Mouse (Mus musculus): Measurements from ENCODE around the gene Garnl3. TPM values are rescaled to one million over a fixed set of nuclear protein-coding genes. Genes with fewer than 3 reads are reported as not detected.
A peak's percentile ranks its signal among the peaks of the same experiment; 100 is the strongest.

Garnl3 gene
- total and polyA plus RNA-seq, 2 experiments from 2014 or later: 56.1 to 96.9 TPM

GRCm38 (mm10) chr2:32969326-32969725 is 162.1 kb downstream of the Garnl3 start:
- no peak overlapping the region for H3K27ac ChIP-seq
- DNase-seq (ENCODE audit: low spot score) (no peak), ATAC-seq (no peak)
- no peak for TF ChIP-seq CTCF (IDR thresholded peaks at IDR 0.05; ENCODE audit: low read depth)
- no peak overlapping the region for H3K4me3 ChIP-seq (ENCODE audit: low read length)
- H3K4me2 ChIP-seq (ENCODE audit: low read depth, low read length): no peak overlapping the region
- H3K27me3 ChIP-seq (ENCODE audit: insufficient read depth, low read length): no peaks in the 10 kb centered on the region
- H3K36me3 ChIP-seq (ENCODE audit: insufficient read depth, low read length): peaks cover 21% of the 10 kb centered on the region
- H3K9ac ChIP-seq (replicated peaks; ENCODE audit: low read length): no peak overlapping the region
- no peaks in the 10 kb centered on the region for H3K9me3 ChIP-seq (ENCODE audit: low read length)
- 86% methylated on average over 8 of the region's 8 CpGs for WGBS
- peaks cover 8% of the 10 kb centered on the region for H3K4me1 ChIP-seq (ENCODE audit: insufficient read depth, low read length)

- ATAC-seq: no peak
- Histone ChIP-seq H3K4me2 (ENCODE audit: low read depth, low read length) (peak overlapping the region; percentile 81), H3K9me3 (ENCODE audit: low read length) (no peaks in the 10 kb centered on the region), H3K27ac (peak overlapping the region; percentile 98), H3K9ac (replicated peaks; ENCODE audit: low read length) (peak overlapping the region; percentile 70; the same call in 1 of the 2 replicates), H3K27me3 (ENCODE audit: insufficient read depth, low read length) (no peaks in the 10 kb centered on the region), H3K4me1 (ENCODE audit: insufficient read depth, low read length) (peaks cover 8% of the 10 kb centered on the region), H3K4me3 (ENCODE audit: low read length) (no peak overlapping the region), H3K36me3 (ENCODE audit: insufficient read depth, low read length) (peaks cover 19% of the 10 kb centered on the region)
- WGBS: 69% methylated on average over 9 of the region's 9 CpGs
- DNase-seq (ENCODE audit: low spot score): no peak
- TF ChIP-seq CTCF (IDR thresholded peaks at IDR 0.05; ENCODE audit: low read depth): no peak
These were observed 163.3 kb downstream of the Garnl3 start for GRCm38 (mm10) chr2:32968024-32968614.

- peak overlapping the region; percentile 57 for H3K4me3 ChIP-seq (ENCODE audit: low read length)
- H3K9me3 ChIP-seq (ENCODE audit: low read length): no peaks in the 10 kb centered on the region
- peak; percentile 93 for ATAC-seq
- peak; percentile 72 for TF ChIP-seq CTCF (IDR thresholded peaks at IDR 0.05; ENCODE audit: low read depth)
- DNase-seq (ENCODE audit: low spot score): peak; percentile 96
- peak overlapping the region; percentile 70 for H3K9ac ChIP-seq (replicated peaks; ENCODE audit: low read length)
- peak overlapping the region; percentile 81 for H3K4me2 ChIP-seq (ENCODE audit: low read depth, low read length)
- H3K4me1 ChIP-seq (ENCODE audit: insufficient read depth, low read length): peaks cover 10% of the 10 kb centered on the region
- H3K36me3 ChIP-seq (ENCODE audit: insufficient read depth, low read length): peaks cover 14% of the 10 kb centered on the region
- H3K27ac ChIP-seq: peak overlapping the region; percentile 98
- under 1% methylated on average over 55 of the region's 55 CpGs for WGBS
- no peaks in the 10 kb centered on the region for H3K27me3 ChIP-seq (ENCODE audit: insufficient read depth, low read length)
These were observed 164.5 kb downstream of the Garnl3 start for GRCm38 (mm10) chr2:32966689-32967631.

- H3K4me2 ChIP-seq (ENCODE audit: low read depth, low read length): peak overlapping the region; percentile 81
- 12% methylated on average over 13 of the region's 13 CpGs for WGBS
- H3K36me3 ChIP-seq (ENCODE audit: insufficient read depth, low read length): peaks cover 14% of the 10 kb centered on the region
- peak; percentile 50; the same call in 1 of the 2 replicates for ATAC-seq
- no peak for DNase-seq (ENCODE audit: low spot score)
- no peak for TF ChIP-seq CTCF (IDR thresholded peaks at IDR 0.05; ENCODE audit: low read depth)
- peak overlapping the region; percentile 98 for H3K27ac ChIP-seq
- peaks cover 13% of the 10 kb centered on the region for H3K4me1 ChIP-seq (ENCODE audit: insufficient read depth, low read length)
- no peaks in the 10 kb centered on the region for H3K27me3 ChIP-seq (ENCODE audit: insufficient read depth, low read length)
- peak overlapping the region; percentile 70 for H3K9ac ChIP-seq (replicated peaks; ENCODE audit: low read length)
- no peaks in the 10 kb centered on the region for H3K9me3 ChIP-seq (ENCODE audit: low read length)
- peak overlapping the region; percentile 57 for H3K4me3 ChIP-seq (ENCODE audit: low read length)
These were observed 165.2 kb downstream of the Garnl3 start for GRCm38 (mm10) chr2:32966184-32966688.

GRCm38 (mm10) chr2:32965511-32966183 is 165.8 kb downstream of the Garnl3 start:
- Histone ChIP-seq H3K36me3 (ENCODE audit: insufficient read depth, low read length) (peaks cover 14% of the 10 kb centered on the region), H3K27me3 (ENCODE audit: insufficient read depth, low read length) (no peaks in the 10 kb centered on the region), H3K9ac (replicated peaks; ENCODE audit: low read length) (no peak overlapping the region), H3K4me3 (ENCODE audit: low read length) (no peak overlapping the region), H3K4me2 (ENCODE audit: low read depth, low read length) (0 out of 2 replicates have a peak overlapping the region, but pooled peaks have one; percentile 81), H3K27ac (no peak overlapping the region), H3K4me1 (ENCODE audit: insufficient read depth, low read length) (peaks cover 18% of the 10 kb centered on the region), H3K9me3 (ENCODE audit: low read length) (no peaks in the 10 kb centered on the region)
- ATAC-seq (no peak), DNase-seq (ENCODE audit: low spot score) (no peak)
- TF ChIP-seq CTCF (IDR thresholded peaks at IDR 0.05; ENCODE audit: low read depth): no peak
- 16% methylated on average over 7 of the region's 7 CpGs for WGBS

GRCm38 (mm10) chr2:32964659-32965457 is 166.6 kb downstream of the Garnl3 start:
- no peak overlapping the region for H3K4me3 ChIP-seq (ENCODE audit: low read length)
- no peak for ATAC-seq
- no peak for DNase-seq (ENCODE audit: low spot score)
- no peaks in the 10 kb centered on the region for H3K9me3 ChIP-seq (ENCODE audit: low read length)
- WGBS: 35% methylated on average over 10 of the region's 10 CpGs
- H3K27me3 ChIP-seq (ENCODE audit: insufficient read depth, low read length): no peaks in the 10 kb centered on the region
- no peak overlapping the region for H3K4me2 ChIP-seq (ENCODE audit: low read depth, low read length)
- H3K36me3 ChIP-seq (ENCODE audit: insufficient read depth, low read length): peaks cover 14% of the 10 kb centered on the region
- peaks cover 21% of the 10 kb centered on the region for H3K4me1 ChIP-seq (ENCODE audit: insufficient read depth, low read length)
- no peak for TF ChIP-seq CTCF (IDR thresholded peaks at IDR 0.05; ENCODE audit: low read depth)
- no peak overlapping the region for H3K27ac ChIP-seq
- no peak overlapping the region for H3K9ac ChIP-seq (replicated peaks; ENCODE audit: low read length)
